Mouse (Mus musculus) ES-E14 (cell line): ENCODE measurements at regions not wholly inside any gene's neighbourhood (a gene's known extent, or its start where the extent isn't known, plus 50 kb on each side); places are given as distances from the start of the nearest gene placed in this dataset.

Experiments used
- HCFC1 ChIP-seq: IDR thresholded peaks from 2 replicates; pipeline ENCODE4 v1.6.1; 2012; ENCODE audit warnings: low read length, inconsistent platforms, borderline replicate concordance; ENCODE audit not compliant: insufficient read depth
- ZNF384 ChIP-seq: IDR thresholded peaks from 2 replicates; pipeline ENCODE4 v1.6.1; 2012; ENCODE audit warnings: low read depth, low read length, inconsistent platforms

DNA sequence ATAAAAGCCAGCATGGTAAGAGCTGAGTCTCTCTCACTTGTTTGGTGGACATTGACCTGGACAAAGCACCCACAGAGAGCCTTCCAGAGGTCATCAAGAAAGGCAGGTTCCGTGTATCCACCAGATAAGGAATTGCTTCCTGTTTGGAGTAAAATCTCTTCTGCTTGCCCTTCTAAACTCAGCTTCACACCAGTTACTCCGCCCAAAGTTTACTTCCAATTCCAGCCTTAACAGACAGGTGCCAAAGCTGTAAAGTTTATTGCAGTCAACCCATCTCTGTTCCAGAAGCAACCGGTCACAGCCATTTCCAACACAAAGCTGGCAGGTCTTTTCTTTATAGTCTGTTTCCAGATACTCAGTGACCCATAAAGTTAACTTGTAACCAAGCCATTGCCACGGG, 76.4 kb downstream of the Cd83 start:
- TF ChIP-seq ZNF384, result no peak
- TF ChIP-seq HCFC1, result no peak
